Mouse (Mus musculus) duodenum, adult 2 months (tissue): ENCODE measurements around the gene Prl3d2. TPM values are rescaled to one million over a fixed set of nuclear protein-coding genes. Genes with fewer than 3 reads are reported as not detected.

Source experiments
- polyA plus RNA-seq: library from polyadenylated mRNA; depleted of rRNA; stranded (reverse); fragments of >200 nt; gene quantifications from 2 replicates; pipeline ENCODE4 v1.2.3, GENCODE M21; 2012; ENCODE audit warnings: low replicate concordance; rRNA removed

The Prl3d2 gene
- not detected in 2 replicates for polyA plus RNA-seq

DNA sequence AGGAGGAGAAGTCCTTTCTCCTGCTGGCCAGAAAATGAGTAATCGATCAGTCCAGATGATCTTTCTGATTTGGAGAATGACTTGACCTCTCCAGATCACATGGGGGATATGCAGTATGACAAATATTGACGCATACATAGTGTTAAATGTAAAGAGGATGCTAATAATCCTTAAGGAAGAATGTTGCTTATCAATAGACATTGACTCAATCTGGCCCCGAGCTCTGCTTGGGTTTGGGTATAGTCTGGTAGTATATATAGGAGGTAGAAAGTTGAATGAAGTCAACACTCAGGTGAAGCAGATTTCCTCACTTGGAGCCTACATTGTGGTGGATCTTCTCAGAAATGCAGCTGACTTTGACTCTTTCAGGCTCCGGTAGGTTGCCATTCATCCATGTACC lies at the start of gene Prl3d2:
Gene Prl3d2 (plus strand): TSS at position 301 of the 400 bp plus-strand sequence.

DNA sequence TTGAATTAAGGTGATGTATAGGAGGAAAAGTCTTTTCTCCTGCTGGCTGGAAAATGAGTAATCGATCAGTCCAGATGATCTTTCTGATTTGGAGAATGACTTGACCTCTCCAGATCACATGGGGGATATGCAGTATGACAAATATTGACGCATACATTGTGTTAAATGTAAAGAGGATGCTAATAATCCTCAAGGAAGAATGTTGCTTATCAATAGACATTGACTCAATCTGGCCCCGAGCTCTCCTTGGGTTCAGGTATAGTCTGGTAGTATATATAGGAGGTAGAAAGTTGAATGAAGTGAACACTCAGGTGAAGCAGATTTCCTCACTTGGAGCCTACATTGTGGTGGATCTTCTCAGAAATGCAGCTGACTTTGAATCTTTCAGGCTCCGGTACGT lies 27.6 kb upstream of the Prl3d2 start, which contains the start of gene Prl3d1:
Gene Prl3d1 (plus strand): TSS at position 301 of the 400 bp plus-strand sequence.

DNA sequence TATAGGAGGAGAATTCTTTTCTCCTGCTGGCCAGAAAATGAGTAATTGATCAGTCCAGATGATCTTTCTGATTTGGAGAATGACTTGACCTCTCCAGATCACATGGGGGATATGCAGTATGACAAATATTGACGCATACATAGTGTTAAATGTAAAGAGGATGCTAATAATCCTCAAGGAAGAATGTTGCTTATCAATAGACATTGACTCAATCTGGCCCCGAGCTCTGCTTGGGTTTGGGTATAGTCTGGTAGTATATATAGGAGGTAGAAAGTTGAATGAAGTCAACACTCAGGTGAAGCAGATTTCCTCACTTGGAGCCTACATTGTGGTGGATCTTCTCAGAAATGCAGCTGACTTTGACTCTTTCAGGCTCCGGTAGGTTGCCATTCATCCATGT lies 35.0 kb downstream of the Prl3d2 start, which contains the start of gene Prl3d3:
Gene Prl3d3 (plus strand): TSS at position 301 of the 400 bp plus-strand sequence.

Other genes starting within 250 kb of the Prl3d2 start
- not detected in 2 replicates for gene Prl, start 64.1 kb upstream of the Prl3d2 start, polyA plus RNA-seq
- not detected in 2 replicates for gene Prl3d1, start 27.5 kb upstream of the Prl3d2 start, polyA plus RNA-seq
- gene Prl3d3, start 35.1 kb downstream of the Prl3d2 start, polyA plus RNA-seq = not detected in 2 replicates
- gene Prl3c1, start 75.0 kb downstream of the Prl3d2 start, polyA plus RNA-seq = not detected in 2 replicates
- gene Prl3b1, start 120.1 kb downstream of the Prl3d2 start, polyA plus RNA-seq = not detected in 2 replicates
- gene Prl3a1, start 137.7 kb downstream of the Prl3d2 start, polyA plus RNA-seq = not detected in 2 replicates
- gene Prl6a1, start 190.9 kb downstream of the Prl3d2 start, polyA plus RNA-seq = 0.13 TPM in 1 of 2 replicates, not detected in the other
- gene Prl8a2, start 224.0 kb downstream of the Prl3d2 start, polyA plus RNA-seq = not detected in 2 replicates